Mouse (Mus musculus) activated CD4-positive, CD25-positive, alpha-beta regulatory T cell, adult 4 months (primary cell): Measurements from ENCODE around the gene Sema3b. TPM values are rescaled to one million over a fixed set of nuclear protein-coding genes. Genes with fewer than 3 reads are reported as not detected.

Source experiments
- ATAC-seq: one replicate; pipeline ENCODE4 v1.8.0; 2017
- polyA plus RNA-seq, 2 experiments: library from polyadenylated mRNA; unstranded; fragments of 100-300 nt; shearing (Covaris generic); gene quantifications; one replicate each; pipeline ENCODE4 v1.2.1; 2017

Gene Sema3b
- polyA plus RNA-seq, 2 experiments from 2014 or later = not detected

DNA sequence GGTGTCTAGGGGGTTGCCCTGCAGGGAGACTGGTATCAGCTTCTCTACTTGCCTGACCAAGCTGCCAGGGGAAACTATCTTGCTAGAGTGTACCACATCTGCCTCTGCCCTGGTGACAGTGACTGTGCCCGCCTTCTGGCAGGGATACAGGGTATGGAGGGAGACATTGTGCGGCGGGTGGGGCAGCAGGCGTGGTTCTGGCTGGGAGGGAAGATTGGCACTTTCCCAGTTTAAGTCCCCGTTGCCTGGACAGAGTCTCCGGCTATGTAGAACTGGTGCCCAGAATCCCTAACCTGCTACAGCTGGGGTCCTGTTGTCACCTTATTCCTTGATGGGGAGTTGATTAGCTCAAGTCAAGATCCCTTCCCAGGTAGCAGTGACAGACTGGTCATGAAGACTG is 23.4 kb upstream of the Sema3b start:
- no peak for ATAC-seq

DNA sequence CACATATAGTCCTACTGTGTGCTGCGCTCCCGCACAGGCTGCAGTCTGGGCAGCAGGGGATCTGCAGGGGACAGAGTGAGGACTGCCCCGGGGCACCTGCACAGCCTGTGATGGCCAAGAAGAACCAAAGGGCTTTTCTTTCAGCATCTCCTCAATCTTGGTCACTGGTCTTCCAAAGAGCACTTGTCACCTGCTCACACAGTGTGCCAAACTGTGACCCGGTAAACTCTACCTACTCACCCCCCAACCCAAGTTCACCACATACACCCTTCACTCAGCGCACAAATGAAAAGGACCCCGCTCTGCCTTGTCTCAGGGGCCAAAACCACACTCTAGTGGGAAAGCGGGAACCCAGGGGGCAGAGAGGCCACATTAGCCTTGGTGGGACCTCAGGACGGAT is 22.8 kb upstream of the Sema3b start:
- ATAC-seq = no peak

DNA sequence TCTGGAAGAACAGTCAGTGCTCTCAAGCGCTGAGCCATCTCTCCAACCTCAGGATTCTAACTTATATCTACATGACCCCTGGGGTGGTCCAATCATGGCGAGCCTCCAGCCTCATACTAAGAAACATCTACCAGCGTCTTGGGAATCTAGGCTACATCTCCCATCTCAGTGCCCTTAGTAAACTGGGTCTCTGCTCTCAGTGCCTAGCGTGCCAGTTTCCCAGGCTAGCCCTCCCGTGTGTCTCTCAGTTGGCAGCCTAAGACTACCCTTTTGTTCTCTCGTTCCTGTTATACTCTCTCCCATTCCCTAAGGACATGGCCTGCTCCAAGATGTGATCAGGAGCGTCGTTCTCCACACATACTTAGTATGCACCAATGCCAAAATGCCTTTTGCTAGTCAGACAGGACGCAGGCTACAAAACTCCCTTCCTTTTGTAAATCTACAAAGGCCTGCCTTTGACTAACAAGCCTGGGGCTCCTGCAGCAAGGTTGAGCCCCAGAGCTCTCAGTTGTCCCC is 22.3 kb upstream of the Sema3b start:
- ATAC-seq = no peak

GRCm38 (mm10) chr9:107630576-107630975 is 21.5 kb upstream of the Sema3b start:
- no peak for ATAC-seq

DNA sequence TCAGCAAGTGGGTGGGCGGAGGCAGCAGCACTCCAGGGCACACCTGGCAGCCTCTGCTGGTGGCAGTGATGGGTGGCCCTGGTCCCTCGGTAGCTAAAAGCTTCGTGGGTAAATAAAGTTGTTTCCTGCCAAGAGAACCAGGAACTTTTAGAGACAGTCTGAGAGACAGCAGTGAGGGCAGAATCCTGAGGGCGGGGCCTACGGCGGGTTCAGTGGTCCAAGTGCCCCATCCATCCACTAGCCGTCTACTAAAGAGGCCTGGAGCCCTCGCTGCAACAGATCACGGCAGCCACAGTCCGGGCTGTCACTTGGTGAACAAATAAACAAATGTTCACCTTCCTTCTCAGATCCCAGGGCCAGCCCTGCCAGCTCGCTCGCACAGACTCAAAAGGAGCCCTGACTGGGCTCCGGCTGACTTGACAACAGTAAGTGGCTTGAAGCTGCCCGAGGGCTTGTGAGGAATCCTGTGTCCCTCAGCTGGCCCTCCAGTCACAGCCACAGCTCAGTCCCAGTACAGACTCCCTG is 20.9 kb upstream of the Sema3b start:
- peak; percentile 18 for ATAC-seq

GRCm38 (mm10) chr9:107629411-107629730 is 20.3 kb upstream of the Sema3b start:
- no peak for ATAC-seq

DNA sequence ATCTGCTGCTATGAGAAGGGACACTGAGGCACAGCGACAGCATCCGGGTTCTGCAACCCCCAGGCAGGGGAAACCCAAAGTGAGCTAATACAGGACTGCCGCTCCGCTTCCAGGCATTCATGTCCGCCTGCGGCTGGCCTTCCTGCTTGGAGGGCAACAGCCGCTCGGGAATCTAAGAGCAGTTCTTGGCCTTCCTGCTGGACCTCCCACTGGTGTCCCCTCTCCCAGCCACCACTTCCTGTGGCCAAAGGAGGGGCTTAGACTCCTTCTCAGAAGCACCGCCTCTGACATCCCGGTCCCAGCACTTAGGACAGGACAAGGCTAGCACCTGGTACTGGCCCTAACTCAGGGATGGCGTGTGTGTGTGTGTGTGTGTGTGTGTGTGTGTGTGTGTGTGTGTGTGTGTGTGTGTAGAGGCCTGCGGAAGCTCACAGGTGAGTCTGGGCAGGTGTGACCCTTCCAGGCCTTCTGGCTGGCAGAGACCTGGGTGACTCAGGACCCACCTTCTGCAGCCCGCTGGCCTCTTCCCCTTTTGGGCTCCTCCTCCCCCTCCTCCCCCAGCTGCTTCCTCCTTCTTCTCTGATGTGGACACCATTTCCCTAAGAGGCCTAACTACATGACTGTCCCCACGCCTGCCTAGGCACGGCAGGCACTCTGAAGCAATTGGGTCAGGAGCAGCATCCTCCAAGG is 19.8 kb upstream of the Sema3b start:
- no peak for ATAC-seq

- no peak for ATAC-seq
Measured at GRCm38 (mm10) chr9:107627387-107628255, 18.6 kb upstream of the Sema3b start.

- ATAC-seq = no peak
Measured at GRCm38 (mm10) chr9:107626844-107627277, 17.8 kb upstream of the Sema3b start.

GRCm38 (mm10) chr9:107626158-107626843 is 17.3 kb upstream of the Sema3b start:
- ATAC-seq = no peak

GRCm38 (mm10) chr9:107625351-107626128 is 16.5 kb upstream of the Sema3b start:
- ATAC-seq = no peak

GRCm38 (mm10) chr9:107624951-107625350 is 15.9 kb upstream of the Sema3b start:
- ATAC-seq = no peak

DNA sequence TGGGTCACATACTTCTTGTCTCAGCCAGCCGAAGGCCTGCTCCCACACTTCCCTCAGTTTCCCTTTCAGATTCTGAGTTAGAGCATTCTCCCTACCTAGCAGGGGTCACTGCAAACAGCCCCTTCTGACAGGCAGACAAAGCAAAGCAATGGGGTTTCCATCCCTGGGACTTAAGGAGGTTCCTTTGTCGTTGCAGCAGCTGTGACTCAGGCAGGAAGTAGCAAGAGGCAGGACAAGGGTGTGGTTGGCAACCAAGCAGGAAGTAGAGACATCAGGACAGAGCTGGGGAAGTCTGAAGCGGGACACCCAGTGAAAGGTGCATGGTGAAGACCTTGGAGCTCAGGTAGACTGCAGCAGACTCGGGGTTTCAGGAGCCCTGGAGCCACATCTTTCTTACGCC is 15.5 kb upstream of the Sema3b start:
- ATAC-seq = peak; percentile 90

DNA sequence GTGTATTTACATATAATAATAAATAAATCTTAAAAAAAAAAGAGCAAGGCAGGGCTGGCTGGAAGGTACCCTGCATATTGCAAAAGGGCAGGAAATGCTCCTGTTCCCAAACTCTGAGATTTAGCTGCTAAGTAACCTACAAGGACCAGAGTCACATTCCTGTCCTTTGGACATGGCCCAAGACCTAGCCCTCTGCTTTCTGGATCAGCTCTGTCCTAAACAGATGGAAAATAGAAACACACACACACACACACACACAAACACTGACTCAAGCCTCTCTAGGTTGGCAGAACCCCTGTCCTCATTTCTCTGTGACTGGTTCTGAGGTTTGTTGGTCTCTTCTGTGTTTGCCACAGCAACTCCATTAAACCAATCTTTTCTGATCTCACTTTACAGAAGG is 11.9 kb upstream of the Sema3b start:
- ATAC-seq = no peak

- ATAC-seq = no peak
Measured at GRCm38 (mm10) chr9:107619546-107619879, 10.5 kb upstream of the Sema3b start.

DNA sequence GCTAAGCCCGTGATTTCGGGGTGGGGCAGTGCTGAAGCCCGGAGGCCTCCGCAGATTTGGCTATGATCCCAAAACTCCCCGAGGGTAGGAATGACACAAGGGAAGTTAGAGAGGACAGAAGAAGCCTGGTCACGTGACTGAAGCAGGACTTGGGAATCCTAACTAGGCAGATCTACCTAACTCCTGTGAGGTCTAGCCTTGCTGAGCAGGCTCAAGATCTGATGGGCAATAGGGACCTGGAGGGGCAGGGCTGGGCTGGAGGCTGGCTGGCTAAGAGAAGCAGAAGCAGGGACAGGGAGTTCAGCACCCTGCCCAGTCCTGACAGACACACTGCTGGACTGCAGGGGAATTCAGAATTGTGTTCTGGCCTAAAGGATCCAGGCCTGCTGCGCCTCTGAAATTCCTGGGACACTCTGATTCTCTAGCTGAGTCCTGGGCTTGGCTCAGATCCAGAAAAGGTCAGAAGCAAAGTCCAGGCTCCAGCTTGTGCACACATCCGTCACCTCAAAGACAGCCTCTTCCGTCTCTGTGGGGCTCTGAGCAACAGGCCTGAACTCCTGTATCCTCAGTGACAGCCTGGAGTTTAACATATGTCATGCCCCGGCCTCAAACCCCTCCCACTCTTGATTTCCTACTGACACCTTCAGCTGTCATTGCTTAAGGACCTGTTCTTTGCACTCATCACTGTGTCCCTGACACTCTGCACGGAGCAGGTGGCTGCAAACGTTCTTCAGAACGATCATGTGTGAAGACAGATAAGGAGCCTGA is 9.9 kb upstream of the Sema3b start:
- ATAC-seq = no peak

- no peak for ATAC-seq
Measured at GRCm38 (mm10) chr9:107618098-107618497, 9.1 kb upstream of the Sema3b start.

- ATAC-seq = no peak
Measured at GRCm38 (mm10) chr9:107617461-107617860, 8.4 kb upstream of the Sema3b start.

- no peak for ATAC-seq
Measured at GRCm38 (mm10) chr9:107615035-107615434, 6.0 kb upstream of the Sema3b start.

DNA sequence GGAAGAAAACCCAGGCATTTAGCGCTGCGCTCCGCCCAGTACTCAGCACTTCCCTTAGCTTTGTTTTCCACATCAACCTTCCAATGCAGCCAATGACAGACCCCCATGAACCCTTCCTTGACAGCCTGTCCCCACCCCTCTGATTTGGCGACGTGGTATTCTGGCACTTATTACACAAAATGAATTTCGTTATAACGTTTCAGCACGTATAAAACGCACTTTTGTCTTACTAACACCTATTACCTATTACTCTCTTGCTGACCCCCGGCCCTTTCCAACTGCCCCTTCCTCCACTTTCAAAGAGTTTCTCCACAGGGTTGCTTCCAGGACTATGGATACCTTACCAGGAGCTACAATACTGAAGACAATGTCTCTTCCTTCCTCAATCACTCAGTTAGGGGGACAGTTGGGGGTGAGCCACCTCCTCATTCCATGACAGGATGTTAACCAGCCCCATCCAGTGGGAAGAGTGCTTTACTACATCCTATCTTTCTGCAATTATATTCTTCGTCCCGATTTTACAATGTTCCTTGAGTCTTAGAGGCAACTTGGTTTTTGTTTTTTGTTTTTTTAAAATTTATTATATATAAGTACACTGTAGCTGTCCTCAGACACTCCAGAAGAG is 4.0 kb upstream of the Sema3b start:
- ATAC-seq = no peak
